Mouse (Mus musculus): ENCODE data around the gene Olfr194.
"Not testable (repeated sequence)": the region's sequence is repeated elsewhere in the genome, so short reads cannot be mapped to it uniquely, and the experiment has no call there.

GRCm38 (mm10) chr16:59081113-59081512, 39.8 kb downstream of the Olfr194 start:
- TF ChIP-seq CTCF (IDR thresholded peaks at IDR 0.05; ENCODE audit: extremely low read depth, insufficient read depth, insufficient read length, insufficient replicate concordance); POLR2A (IDR thresholded peaks at IDR 0.05; ENCODE audit: low read depth, low read length): not testable (repeated sequence)
